Mouse (Mus musculus) embryonic facial prominence, embryonic 11.5 days (tissue): Measurements from ENCODE around the gene Ccdc12. TPM values are rescaled to one million over a fixed set of nuclear protein-coding genes. Genes with fewer than 3 reads are reported as not detected.

Experiments
- ATAC-seq: fragments of 200-750 bp; cut with Nextera tagmentation; replicated peaks from 2 replicates; pipeline ENCODE4 v1.8.0; 2017; ENCODE audit warnings: low read depth; ENCODE audit not compliant: insufficient number of reproducible peaks, low FRiP score, low TSS enrichment
- DNase-seq: peaks from one replicate; pipeline ENCODE4 v3.0.0-alpha.2; 2015; ENCODE audit warnings: low spot score
- H3K27ac ChIP-seq: fragments of 300-500 bp; sonication (generic); replicated peaks from 2 replicates; pipeline ENCODE4 v1.5.1; 2014; ENCODE audit warnings: mild to moderate bottlenecking, low read depth, low read length, control low read depth
- H3K27me3 ChIP-seq: fragments of 300-500 bp; sonication (generic); 2 replicates; pipeline ENCODE4 v1.6.1; 2014; ENCODE audit warnings: mild to moderate bottlenecking, low read length, moderate library complexity, mixed read lengths; ENCODE audit not compliant: control insufficient read depth, insufficient read depth
- H3K36me3 ChIP-seq: fragments of 300-500 bp; sonication (generic); replicated peaks from 2 replicates; pipeline ENCODE4 v1.6.1; 2014; ENCODE audit warnings: low read depth, mild to moderate bottlenecking, low read length, moderate library complexity, mixed read lengths; ENCODE audit not compliant: control insufficient read depth, insufficient read depth
- H3K4me1 ChIP-seq: fragments of 300-500 bp; sonication (generic); 2 replicates; pipeline ENCODE4 v1.6.1; 2014; ENCODE audit warnings: low read length, mixed read lengths; ENCODE audit not compliant: control insufficient read depth, insufficient read depth
- H3K4me2 ChIP-seq: fragments of 300-500 bp; sonication (generic); 2 replicates; pipeline ENCODE4 v1.6.1; 2014; ENCODE audit warnings: low read depth, mild to moderate bottlenecking, control low read depth, low read length, moderate library complexity
- H3K4me3 ChIP-seq: fragments of 300-500 bp; sonication (generic); 2 replicates; pipeline ENCODE4 v1.5.1; 2014; ENCODE audit warnings: low read depth, low read length, control low read depth
- H3K9ac ChIP-seq: fragments of 300-500 bp; sonication (generic); replicated peaks from 2 replicates; pipeline ENCODE4 v1.6.1; 2014; ENCODE audit warnings: mild to moderate bottlenecking, control low read depth, low read length
- H3K9me3 ChIP-seq: fragments of 300-500 bp; sonication (generic); replicated peaks from 2 replicates; pipeline ENCODE4 v1.6.1; 2016; ENCODE audit warnings: mild to moderate bottlenecking, low read length, inconsistent platforms, mixed read lengths; ENCODE audit not compliant: control insufficient read depth
- WGBS: fragments of 180-500 bp; shearing (Covaris S2); extraction: QIAGEN DNeasy Blood & Tissue Kit; methylation state at CpG from one replicate; pipeline ENCODE4 v1.1.7; 2014; 5-methylcytosine and 5-hydroxymethylcytosine counted together
- polyA plus RNA-seq: library from polyadenylated mRNA; unstranded; fragments of >200 nt; fragmentation: Nextera tagmentation; extraction: Ambion mirVana; gene quantifications from 2 replicates; pipeline ENCODE4 v1.2.1, GENCODE M21; 2014

The Ccdc12 gene
- polyA plus RNA-seq, 1 experiment from 2014 or later: 118 TPM

- no peaks in the 10 kb centered on the region for H3K36me3 ChIP-seq
- H3K4me2 ChIP-seq: no peak overlapping the region
- 60% methylated on average over 4 of the region's 4 CpGs for WGBS
- H3K9ac ChIP-seq: no peak overlapping the region
- no peak overlapping the region for H3K4me3 ChIP-seq
- H3K9me3 ChIP-seq: no peaks in the 10 kb centered on the region
- ATAC-seq (no peak), DNase-seq (no peak)
- no peaks in the 10 kb centered on the region for H3K27me3 ChIP-seq
- H3K27ac ChIP-seq: no peak overlapping the region
- no peaks in the 10 kb centered on the region for H3K4me1 ChIP-seq
Measured at GRCm38 (mm10) chr9:110683574-110684099, 27.3 kb downstream of the Ccdc12 start.

GRCm38 (mm10) chr9:110684100-110684831 is 28.0 kb downstream of the Ccdc12 start:
- no peak overlapping the region for H3K4me3 ChIP-seq
- 87% methylated on average over 6 of the region's 6 CpGs for WGBS
- no peak overlapping the region for H3K27ac ChIP-seq
- no peaks in the 10 kb centered on the region for H3K9me3 ChIP-seq
- no peaks in the 10 kb centered on the region for H3K36me3 ChIP-seq
- no peaks in the 10 kb centered on the region for H3K4me1 ChIP-seq
- ATAC-seq (no peak), DNase-seq (no peak)
- no peak overlapping the region for H3K4me2 ChIP-seq
- H3K27me3 ChIP-seq: no peaks in the 10 kb centered on the region
- H3K9ac ChIP-seq: no peak overlapping the region

GRCm38 (mm10) chr9:110685187-110685586 is 28.9 kb downstream of the Ccdc12 start:
- ATAC-seq: no peak
- H3K27ac ChIP-seq: no peak overlapping the region
- WGBS: 84% methylated on average over 8 of the region's 8 CpGs
- no peaks in the 10 kb centered on the region for H3K27me3 ChIP-seq
- no peak for DNase-seq
- no peak overlapping the region for H3K4me3 ChIP-seq
- H3K9ac ChIP-seq: no peak overlapping the region
- H3K9me3 ChIP-seq: no peaks in the 10 kb centered on the region
- no peaks in the 10 kb centered on the region for H3K36me3 ChIP-seq
- no peak overlapping the region for H3K4me2 ChIP-seq
- H3K4me1 ChIP-seq: no peaks in the 10 kb centered on the region

GRCm38 (mm10) chr9:110685591-110685990 is 29.3 kb downstream of the Ccdc12 start:
- Histone ChIP-seq H3K4me2 (no peak overlapping the region), H3K9me3 (no peaks in the 10 kb centered on the region), H3K27me3 (no peaks in the 10 kb centered on the region), H3K27ac (no peak overlapping the region), H3K36me3 (no peaks in the 10 kb centered on the region), H3K4me1 (no peaks in the 10 kb centered on the region), H3K9ac (no peak overlapping the region), H3K4me3 (no peak overlapping the region)
- DNase-seq (no peak), ATAC-seq (no peak)
- 86% methylated on average over 5 of the region's 5 CpGs for WGBS

- DNase-seq (no peak), ATAC-seq (no peak)
- WGBS: 45% methylated on average over 3 of the region's 3 CpGs
- Histone ChIP-seq H3K9ac (no peak overlapping the region), H3K36me3 (no peaks in the 10 kb centered on the region), H3K27me3 (no peaks in the 10 kb centered on the region), H3K27ac (no peak overlapping the region), H3K9me3 (no peaks in the 10 kb centered on the region), H3K4me1 (no peaks in the 10 kb centered on the region), H3K4me3 (no peak overlapping the region), H3K4me2 (no peak overlapping the region)
Measured at GRCm38 (mm10) chr9:110686472-110686871, 30.2 kb downstream of the Ccdc12 start.

GRCm38 (mm10) chr9:110687061-110687460 is 30.8 kb downstream of the Ccdc12 start:
- H3K4me3 ChIP-seq: no peak overlapping the region
- H3K27ac ChIP-seq: no peak overlapping the region
- no peaks in the 10 kb centered on the region for H3K9me3 ChIP-seq
- H3K4me2 ChIP-seq: no peak overlapping the region
- H3K36me3 ChIP-seq: no peaks in the 10 kb centered on the region
- no peaks in the 10 kb centered on the region for H3K27me3 ChIP-seq
- DNase-seq: no peak
- H3K4me1 ChIP-seq: no peaks in the 10 kb centered on the region
- 64% methylated on average over 5 of the region's 5 CpGs for WGBS
- no peak overlapping the region for H3K9ac ChIP-seq
- ATAC-seq: no peak

- Histone ChIP-seq H3K4me3 (no peak overlapping the region), H3K27me3 (no peaks in the 10 kb centered on the region), H3K4me2 (no peak overlapping the region), H3K9ac (no peak overlapping the region), H3K27ac (no peak overlapping the region), H3K4me1 (no peaks in the 10 kb centered on the region), H3K9me3 (no peaks in the 10 kb centered on the region), H3K36me3 (no peaks in the 10 kb centered on the region)
- no peak for ATAC-seq
- 93% methylated on average over 2 of the region's 2 CpGs for WGBS
- DNase-seq: no peak
Measured at GRCm38 (mm10) chr9:110687846-110688245, 31.5 kb downstream of the Ccdc12 start.

GRCm38 (mm10) chr9:110689261-110689779 is 33.0 kb downstream of the Ccdc12 start:
- Histone ChIP-seq H3K4me1 (no peaks in the 10 kb centered on the region), H3K4me2 (no peak overlapping the region), H3K9ac (no peak overlapping the region), H3K36me3 (no peaks in the 10 kb centered on the region), H3K9me3 (no peaks in the 10 kb centered on the region), H3K4me3 (no peak overlapping the region), H3K27me3 (no peaks in the 10 kb centered on the region), H3K27ac (no peak overlapping the region)
- ATAC-seq (no peak), DNase-seq (no peak)
- WGBS: 89% methylated on average over 8 of the region's 8 CpGs
